Mouse (Mus musculus): Measurements from ENCODE around the gene Rgs17. TPM values are rescaled to one million over a fixed set of nuclear protein-coding genes. Genes with fewer than 3 reads are reported as not detected.

Rgs17 gene
- polyA plus RNA-seq, 1 experiment from 2014 or later: 39.0 TPM

DNA sequence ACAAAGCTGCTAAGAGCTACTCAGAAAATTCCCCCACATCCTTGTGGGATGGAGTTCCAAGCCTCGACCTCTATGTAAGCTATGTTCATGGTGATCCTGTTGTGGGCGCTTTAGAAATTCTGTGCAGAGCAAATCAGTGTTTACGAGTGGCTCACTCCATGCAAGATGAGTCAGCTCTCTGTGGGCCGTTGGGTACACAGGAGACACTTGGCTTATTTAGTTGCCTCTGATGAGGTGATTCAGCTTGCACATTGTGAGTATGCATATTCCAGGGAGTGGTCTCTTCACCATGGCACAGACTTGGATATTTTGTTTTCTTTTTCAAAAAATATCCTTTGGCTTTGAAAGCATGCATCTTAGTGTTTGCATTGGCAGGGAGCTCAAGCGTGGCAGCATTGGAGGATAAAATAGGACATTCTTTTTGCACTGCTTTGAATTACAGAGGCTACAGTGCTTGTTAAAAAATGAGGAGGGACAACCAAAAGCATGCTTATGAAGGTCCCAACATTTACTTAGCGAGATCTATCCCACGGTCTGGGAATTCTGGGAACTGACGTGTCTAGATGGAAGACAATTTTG, 68.8 kb downstream of the Rgs17 start:
- Histone ChIP-seq H3K4me2 (ENCODE audit: low read length) (no peak overlapping the region), H3K9me3 (ENCODE audit: control insufficient read depth, low read length) (no peaks in the 10 kb centered on the region), H3K4me3 (ENCODE audit: low read length) (no peak overlapping the region), H3K4me1 (ENCODE audit: control insufficient read depth, insufficient read depth, low read depth, low read length) (no peaks in the 10 kb centered on the region), H3K27ac (ENCODE audit: low read depth, low read length) (no peak overlapping the region), H3K27me3 (replicated peaks; ENCODE audit: control insufficient read depth, insufficient read depth, low read length) (no peaks in the 10 kb centered on the region), H3K36me3 (ENCODE audit: control insufficient read depth, insufficient read depth, low read length) (no peaks in the 10 kb centered on the region), H3K9ac (ENCODE audit: low read depth, low read length) (no peak overlapping the region)
- no peak for ATAC-seq
- WGBS: 82% methylated on average over 8 of the region's 8 CpGs

DNA sequence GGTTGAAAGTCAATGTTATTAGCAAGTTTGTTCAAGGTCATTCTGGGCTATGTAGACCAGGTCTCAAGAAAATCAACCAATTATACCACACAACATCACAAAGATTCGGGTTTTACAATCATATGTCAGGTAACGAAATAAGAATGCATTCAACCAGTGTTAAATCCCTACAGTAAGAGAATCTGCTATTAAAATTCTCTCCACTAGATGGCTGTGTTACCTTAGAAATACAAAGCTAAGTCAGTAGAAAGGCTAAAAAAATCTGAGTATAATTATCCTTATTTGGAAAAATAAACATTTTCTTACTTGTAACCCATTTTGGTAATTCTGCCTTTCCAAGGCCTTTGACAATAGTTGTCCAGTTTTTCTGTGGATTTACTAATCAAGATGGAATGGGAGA, 75.3 kb downstream of the Rgs17 start:
- Histone ChIP-seq H3K9ac (ENCODE audit: low read depth, low read length) (no peak overlapping the region), H3K4me2 (ENCODE audit: low read length) (no peak overlapping the region), H3K9me3 (ENCODE audit: control insufficient read depth, low read length) (no peaks in the 10 kb centered on the region), H3K4me3 (ENCODE audit: low read length) (no peak overlapping the region), H3K36me3 (ENCODE audit: control insufficient read depth, insufficient read depth, low read length) (no peaks in the 10 kb centered on the region), H3K27ac (ENCODE audit: low read depth, low read length) (no peak overlapping the region), H3K27me3 (replicated peaks; ENCODE audit: control insufficient read depth, insufficient read depth, low read length) (no peaks in the 10 kb centered on the region), H3K4me1 (ENCODE audit: control insufficient read depth, insufficient read depth, low read depth, low read length) (no peaks in the 10 kb centered on the region)
- 36% methylated on average over 2 of the region's 2 CpGs for WGBS
- ATAC-seq: 0 out of 2 replicates have a peak, but pooled peaks have one; percentile 59

DNA sequence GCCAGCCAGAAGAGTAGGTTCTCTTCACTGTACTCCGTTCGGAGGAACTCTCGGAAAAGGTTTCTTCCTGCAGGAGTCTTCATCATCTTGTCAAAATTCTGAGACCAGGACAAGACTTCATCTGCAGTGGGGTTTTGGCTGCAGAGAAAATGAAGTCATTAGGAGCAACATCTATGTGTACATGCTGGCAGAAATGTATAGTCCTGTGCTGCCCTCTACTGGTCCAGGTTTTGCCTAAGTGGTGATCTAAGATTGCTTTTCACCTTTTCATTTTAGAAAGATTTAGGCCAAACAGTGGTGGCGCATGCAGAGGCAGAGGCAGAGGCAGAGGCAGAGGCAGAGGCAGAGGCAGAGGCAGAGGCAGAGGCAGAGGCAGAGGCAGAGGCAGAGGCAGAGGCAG, 80.8 kb downstream of the Rgs17 start:
- no peak overlapping the region for H3K27ac ChIP-seq (ENCODE audit: low read depth, low read length)
- H3K36me3 ChIP-seq (ENCODE audit: control insufficient read depth, insufficient read depth, low read length): peaks cover 6% of the 10 kb centered on the region
- H3K4me2 ChIP-seq (ENCODE audit: low read length): no peak overlapping the region
- WGBS: 76% methylated on average over 4 of the region's 4 CpGs
- H3K4me3 ChIP-seq (ENCODE audit: low read length): no peak overlapping the region
- H3K27me3 ChIP-seq (replicated peaks; ENCODE audit: control insufficient read depth, insufficient read depth, low read length): no peaks in the 10 kb centered on the region
- H3K9ac ChIP-seq (ENCODE audit: low read depth, low read length): no peak overlapping the region
- ATAC-seq: no peak
- H3K9me3 ChIP-seq (ENCODE audit: control insufficient read depth, low read length): no peaks in the 10 kb centered on the region
- H3K4me1 ChIP-seq (ENCODE audit: control insufficient read depth, insufficient read depth, low read depth, low read length): no peaks in the 10 kb centered on the region

DNA sequence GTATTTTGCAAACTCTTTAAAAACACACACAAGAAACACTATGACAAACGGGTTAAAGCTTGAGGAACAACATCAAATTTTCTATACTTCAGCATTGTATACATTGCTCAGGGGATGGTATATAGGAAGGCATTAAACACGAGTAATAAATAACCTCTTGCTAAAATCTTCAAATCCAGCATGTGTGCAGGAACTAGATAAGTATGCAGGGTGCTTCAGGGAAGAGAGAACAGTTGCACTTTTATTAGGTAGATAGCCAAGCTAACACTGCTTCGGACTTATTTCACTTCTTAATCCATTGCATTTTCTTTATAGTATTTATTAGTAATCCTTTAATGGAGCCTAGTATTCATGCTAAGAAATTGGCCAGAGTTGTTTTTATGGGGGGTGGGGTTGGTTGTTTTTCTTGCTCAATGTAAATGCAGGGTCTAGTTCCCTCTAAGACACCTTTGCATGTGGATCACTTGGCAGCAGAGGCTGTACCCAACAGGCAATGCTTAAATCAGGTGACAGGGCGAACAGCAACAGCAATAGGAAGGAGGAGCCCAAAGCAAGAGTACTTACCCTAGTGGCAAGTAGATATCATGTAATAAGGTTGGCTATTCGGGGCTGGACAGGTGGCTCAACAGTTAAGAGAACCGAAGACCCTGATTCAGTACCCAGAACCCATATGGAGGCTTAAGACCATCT, 95.7 kb downstream of the Rgs17 start:
- Histone ChIP-seq H3K27ac (ENCODE audit: low read depth, low read length) (no peak overlapping the region), H3K4me1 (ENCODE audit: control insufficient read depth, insufficient read depth, low read depth, low read length) (peaks cover 16% of the 10 kb centered on the region), H3K9me3 (ENCODE audit: control insufficient read depth, low read length) (no peaks in the 10 kb centered on the region), H3K9ac (ENCODE audit: low read depth, low read length) (no peak overlapping the region), H3K4me2 (ENCODE audit: low read length) (no peak overlapping the region), H3K36me3 (ENCODE audit: control insufficient read depth, insufficient read depth, low read length) (no peaks in the 10 kb centered on the region), H3K27me3 (replicated peaks; ENCODE audit: control insufficient read depth, insufficient read depth, low read length) (no peaks in the 10 kb centered on the region), H3K4me3 (ENCODE audit: low read length) (no peak overlapping the region)
- 82% methylated on average over 6 of the region's 6 CpGs for WGBS
- ATAC-seq: no peak

DNA sequence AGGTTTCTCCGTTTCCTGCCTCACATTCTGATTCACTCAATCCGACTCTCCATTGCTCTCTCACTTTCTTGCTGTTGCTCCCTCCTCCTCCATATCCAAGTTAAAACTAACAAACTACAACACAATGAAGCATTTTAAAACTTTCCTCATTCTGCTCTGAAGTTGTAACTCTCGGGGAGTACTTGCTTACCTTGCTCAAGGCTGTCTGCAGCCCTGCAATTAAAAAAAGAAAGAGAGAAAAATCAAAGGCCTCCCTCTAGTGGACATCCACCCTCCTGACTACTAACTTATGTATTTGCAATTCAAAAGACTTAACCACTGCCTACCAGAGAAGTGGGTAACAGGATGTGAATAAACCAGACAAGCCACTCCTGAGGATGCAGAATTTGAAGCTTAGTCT, 97.4 kb downstream of the Rgs17 start:
- 0% methylated on average over 3 of the region's 3 CpGs for WGBS
- H3K27ac ChIP-seq (ENCODE audit: low read depth, low read length): peak overlapping the region; percentile 90
- H3K36me3 ChIP-seq (ENCODE audit: control insufficient read depth, insufficient read depth, low read length): no peaks in the 10 kb centered on the region; the same call in 1 of the 2 replicates
- no peak overlapping the region; the same call in 1 of the 2 replicates for H3K9ac ChIP-seq (ENCODE audit: low read depth, low read length)
- H3K4me2 ChIP-seq (ENCODE audit: low read length): peak overlapping the region; percentile 94
- H3K4me1 ChIP-seq (ENCODE audit: control insufficient read depth, insufficient read depth, low read depth, low read length): peaks cover 19% of the 10 kb centered on the region
- H3K27me3 ChIP-seq (replicated peaks; ENCODE audit: control insufficient read depth, insufficient read depth, low read length): no peaks in the 10 kb centered on the region
- no peak for ATAC-seq
- H3K4me3 ChIP-seq (ENCODE audit: low read length): peak overlapping the region; percentile 99
- H3K9me3 ChIP-seq (ENCODE audit: control insufficient read depth, low read length): no peaks in the 10 kb centered on the region

DNA sequence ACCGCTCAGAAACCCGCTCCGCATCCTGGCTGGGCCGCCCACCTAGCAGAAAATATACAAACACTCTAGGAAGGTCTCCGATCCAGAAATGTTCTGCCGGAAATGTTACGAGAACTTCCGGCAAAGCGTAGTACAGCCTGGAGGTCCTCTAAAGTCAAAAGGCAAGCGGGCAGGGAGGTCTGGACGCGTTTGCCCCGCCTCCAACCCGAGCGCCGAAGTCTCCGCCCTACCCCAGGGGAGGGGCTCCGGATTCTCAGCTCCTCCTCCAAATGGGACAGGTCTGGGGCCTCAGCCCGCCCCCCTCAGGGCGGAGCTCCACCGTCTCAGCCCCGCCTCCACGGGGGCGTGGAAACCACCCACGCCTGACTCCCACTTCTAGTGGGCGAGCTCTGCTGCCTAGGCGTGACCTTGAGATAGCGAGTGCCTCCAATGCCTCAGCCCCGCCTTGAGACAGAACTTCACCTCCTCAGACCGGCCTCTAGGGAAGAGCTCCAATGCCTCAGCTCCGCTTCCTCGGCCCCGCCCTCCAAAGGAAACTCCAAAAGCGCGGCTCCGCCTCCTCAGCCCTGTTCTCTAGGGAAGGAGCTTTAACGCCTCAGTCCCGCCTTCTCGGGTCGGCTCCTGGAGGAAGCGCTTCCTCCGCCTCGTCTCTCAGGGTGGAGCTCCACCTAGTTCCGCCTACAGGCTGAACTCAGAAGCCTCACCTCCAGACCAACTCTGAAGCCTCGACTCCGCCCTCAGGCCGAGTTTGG, 98.3 kb downstream of the Rgs17 start, which contains the start of gene Mtrf1l:
Mtrf1l (minus strand) TSS at position 171 of the 752 bp plus-strand sequence.
- H3K4me2 ChIP-seq (ENCODE audit: low read length): peak within 1 kb of the TSS; percentile 94
- peaks cover 7% of the 10 kb centered on the region; the same call in 1 of the 2 replicates for H3K36me3 ChIP-seq (ENCODE audit: control insufficient read depth, insufficient read depth, low read length)
- H3K9me3 ChIP-seq (ENCODE audit: control insufficient read depth, low read length): no peaks in the 10 kb centered on the region
- H3K4me3 ChIP-seq (ENCODE audit: low read length): peak within 1 kb of the TSS; percentile 99
- H3K4me1 ChIP-seq (ENCODE audit: control insufficient read depth, insufficient read depth, low read depth, low read length): peaks cover 19% of the 10 kb centered on the region
- H3K27me3 ChIP-seq (replicated peaks; ENCODE audit: control insufficient read depth, insufficient read depth, low read length): no peaks in the 10 kb centered on the region
- peak; percentile 97 for ATAC-seq
- H3K9ac ChIP-seq (ENCODE audit: low read depth, low read length): peak within 1 kb of the TSS; percentile 95
- WGBS: under 1% methylated on average over 47 of the region's 47 CpGs
- H3K27ac ChIP-seq (ENCODE audit: low read depth, low read length): peak within 1 kb of the TSS; percentile 90

DNA sequence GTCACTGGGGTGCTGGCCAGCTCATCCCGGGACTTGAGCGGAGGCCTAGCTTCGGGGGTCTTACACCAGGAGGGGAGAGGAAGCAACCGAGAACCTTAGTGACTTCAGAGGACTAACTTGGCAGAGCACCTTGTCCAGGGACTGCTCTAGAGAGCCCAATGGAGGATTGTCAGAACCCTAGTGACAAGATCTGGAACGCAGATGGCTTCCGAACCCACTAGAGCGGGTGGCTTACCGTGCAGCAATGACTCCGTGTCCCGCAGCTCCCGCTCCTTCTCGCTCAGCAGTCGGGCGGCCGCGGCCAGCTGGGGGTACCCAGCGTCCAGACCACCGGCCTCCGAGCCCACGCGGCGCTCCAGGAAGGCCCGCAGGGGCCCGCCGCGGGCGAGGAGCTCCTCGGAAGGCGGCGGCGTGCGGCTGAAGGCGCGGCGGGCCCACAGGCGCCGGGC, 98.9 kb downstream of the Rgs17 start:
- ATAC-seq: no peak
- H3K36me3 ChIP-seq (ENCODE audit: control insufficient read depth, insufficient read depth, low read length): peaks cover 11% of the 10 kb centered on the region; the same call in 1 of the 2 replicates

DNA sequence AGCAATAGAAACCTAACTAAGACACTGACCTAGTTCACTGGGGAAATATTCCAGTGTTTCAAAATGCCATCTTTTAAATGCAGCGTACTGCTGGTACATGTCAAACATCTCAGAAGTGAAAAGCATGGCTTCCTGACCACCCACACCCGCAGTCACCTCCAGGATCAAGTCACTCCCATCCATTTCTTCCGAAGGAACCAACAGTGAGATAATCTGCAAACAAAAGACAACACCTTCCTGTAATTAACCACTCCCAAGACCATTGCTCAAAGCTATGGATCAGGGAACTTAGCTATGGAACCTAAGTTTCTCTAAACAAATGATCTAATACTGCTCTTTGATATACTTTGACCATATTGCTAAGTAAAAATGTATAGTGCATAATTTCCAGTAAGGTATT, 103.4 kb downstream of the Rgs17 start:
- Histone ChIP-seq H3K4me1 (ENCODE audit: control insufficient read depth, insufficient read depth, low read depth, low read length) (peaks cover 14% of the 10 kb centered on the region), H3K27me3 (replicated peaks; ENCODE audit: control insufficient read depth, insufficient read depth, low read length) (no peaks in the 10 kb centered on the region), H3K9ac (ENCODE audit: low read depth, low read length) (no peak overlapping the region), H3K9me3 (ENCODE audit: control insufficient read depth, low read length) (no peaks in the 10 kb centered on the region), H3K4me2 (ENCODE audit: low read length) (no peak overlapping the region), H3K36me3 (ENCODE audit: control insufficient read depth, insufficient read depth, low read length) (peaks cover 39% of the 10 kb centered on the region), H3K4me3 (ENCODE audit: low read length) (no peak overlapping the region), H3K27ac (ENCODE audit: low read depth, low read length) (no peak overlapping the region)
- 97% methylated on average over 3 of the region's 3 CpGs for WGBS
- no peak for ATAC-seq

More for the DNA sequence above, 98.9 kb downstream of the Rgs17 start:
- Histone ChIP-seq H3K27ac (ENCODE audit: low read depth, low read length) (peak overlapping the region; percentile 90), H3K27me3 (replicated peaks; ENCODE audit: control insufficient read depth, insufficient read depth, low read length) (no peaks in the 10 kb centered on the region), H3K4me1 (ENCODE audit: control insufficient read depth, insufficient read depth, low read depth, low read length) (peaks cover 19% of the 10 kb centered on the region), H3K4me3 (ENCODE audit: low read length) (peak overlapping the region; percentile 99), H3K9me3 (ENCODE audit: control insufficient read depth, low read length) (no peaks in the 10 kb centered on the region), H3K4me2 (ENCODE audit: low read length) (peak overlapping the region; percentile 94), H3K9ac (ENCODE audit: low read depth, low read length) (peak overlapping the region; percentile 95)
- 1% methylated on average over 37 of the region's 37 CpGs for WGBS

DNA sequence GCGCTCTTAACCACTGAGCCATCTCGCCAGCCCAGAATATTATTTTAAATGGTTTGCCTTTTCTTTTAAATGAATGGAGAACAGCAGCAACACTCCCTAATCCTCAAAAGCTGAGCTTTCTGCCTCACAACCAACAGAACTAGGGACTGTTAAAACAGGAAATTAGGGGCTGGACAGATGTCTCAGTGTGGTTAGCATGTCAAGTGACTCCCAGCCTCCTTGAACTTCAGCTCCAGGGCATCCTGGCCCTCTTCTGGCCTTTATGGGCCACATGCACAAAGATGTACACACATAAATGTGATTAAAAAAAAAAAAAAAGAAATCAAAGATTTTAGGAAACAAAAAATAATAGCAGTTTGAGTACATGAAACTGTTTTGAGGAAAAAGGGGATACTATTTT, 106.2 kb downstream of the Rgs17 start:
- peaks cover 48% of the 10 kb centered on the region for H3K36me3 ChIP-seq (ENCODE audit: control insufficient read depth, insufficient read depth, low read length)
- no peak for ATAC-seq
- no peaks in the 10 kb centered on the region for H3K27me3 ChIP-seq (replicated peaks; ENCODE audit: control insufficient read depth, insufficient read depth, low read length)
- H3K4me2 ChIP-seq (ENCODE audit: low read length): no peak overlapping the region
- 100% methylated on average over 2 of the region's 2 CpGs for WGBS
- H3K9ac ChIP-seq (ENCODE audit: low read depth, low read length): no peak overlapping the region
- H3K4me1 ChIP-seq (ENCODE audit: control insufficient read depth, insufficient read depth, low read depth, low read length): no peaks in the 10 kb centered on the region; the same call in 1 of the 2 replicates
- H3K27ac ChIP-seq (ENCODE audit: low read depth, low read length): no peak overlapping the region
- no peak overlapping the region for H3K4me3 ChIP-seq (ENCODE audit: low read length)
- H3K9me3 ChIP-seq (ENCODE audit: control insufficient read depth, low read length): no peaks in the 10 kb centered on the region

Data from hindbrain, embryonic 16.5 days (tissue).